Mouse (Mus musculus) heart, postnatal 0 days (tissue): ENCODE measurements around the gene Ap3m1.

Source experiments
- CTCF ChIP-seq: IDR thresholded peaks from 2 replicates; pipeline ENCODE4 v1.5.1; 2016; ENCODE audit warnings: antibody characterized with exemption, control low read depth, low read depth
- EP300 ChIP-seq: IDR thresholded peaks from 2 replicates; pipeline ENCODE4 v1.6.1; 2016; ENCODE audit warnings: antibody characterized with exemption, low read depth

- TF ChIP-seq EP300 (no peak), CTCF (no peak)
Measured at GRCm38 (mm10) chr14:21051380-21052111, 762 bp downstream of the Ap3m1 start.
